Mouse (Mus musculus): ENCODE measurements around the gene Wdr90.
"Not testable (repeated sequence)": the region's sequence is repeated elsewhere in the genome, so short reads cannot be mapped to it uniquely, and the experiment has no call there.

The Wdr90 gene

DNA sequence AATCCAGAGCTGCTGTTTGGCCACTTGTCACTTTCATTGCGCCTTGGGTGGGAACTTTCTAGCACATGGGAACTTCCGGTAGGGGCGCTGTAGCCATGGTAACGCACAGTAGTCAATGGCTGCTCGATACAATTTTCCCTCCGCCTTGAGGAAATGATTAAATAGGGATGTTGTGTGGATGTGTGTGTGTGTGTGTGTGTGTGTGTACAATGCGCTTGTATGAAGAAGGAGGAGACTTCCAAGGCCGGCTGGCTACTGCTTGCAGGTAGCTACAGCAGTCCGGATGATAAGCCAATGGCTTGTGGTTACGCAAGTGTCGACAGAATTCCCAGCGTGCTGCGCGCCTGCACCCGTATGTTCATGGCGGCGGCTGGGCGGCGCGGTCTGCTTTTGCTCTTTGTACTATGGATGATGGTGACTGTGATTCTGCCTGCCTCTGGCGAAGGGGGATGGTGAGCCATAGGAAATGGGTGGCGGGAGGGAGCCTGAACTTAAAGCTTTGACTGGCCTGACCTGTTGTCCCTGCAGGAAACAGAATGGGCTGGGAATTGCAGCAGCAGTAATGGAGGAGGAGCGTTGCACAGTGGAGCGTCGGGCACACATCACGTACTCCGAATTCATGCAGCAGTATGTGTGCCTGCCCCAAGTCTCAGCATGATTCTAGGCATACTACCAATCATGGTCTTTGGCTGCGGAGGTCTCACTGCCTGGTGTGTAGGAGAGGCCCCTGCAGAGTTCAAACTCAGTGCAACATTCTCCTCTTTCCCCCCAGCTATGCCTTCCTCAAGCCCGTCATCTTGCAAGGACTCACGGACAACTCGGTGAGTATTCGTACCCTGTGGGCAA is 32.4 kb downstream of the Wdr90 start, which contains the start of gene Jmjd8:
Gene Jmjd8, plus strand, starts transcription at position 156 of the 846 bp plus-strand sequence.
- DNase-seq: peak; percentile 70 to 71

DNA sequence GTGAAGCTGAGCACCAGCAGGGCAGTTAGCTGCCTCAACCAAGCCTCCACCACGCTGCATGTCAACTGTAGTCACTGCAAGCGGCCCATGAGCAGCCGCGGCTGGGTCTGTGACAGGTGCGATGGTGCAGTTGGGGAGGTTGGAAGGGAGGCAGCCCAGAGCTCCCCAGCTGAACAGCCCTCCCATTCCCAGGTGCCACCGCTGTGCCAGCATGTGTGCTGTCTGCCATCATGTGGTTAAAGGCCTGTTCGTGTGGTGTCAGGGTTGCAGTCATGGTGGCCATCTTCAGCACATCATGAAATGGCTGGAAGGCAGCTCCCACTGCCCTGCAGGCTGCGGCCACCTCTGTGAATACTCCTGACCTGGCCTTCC is 33.1 kb downstream of the Wdr90 start:
- DNase-seq: no peak

DNA sequence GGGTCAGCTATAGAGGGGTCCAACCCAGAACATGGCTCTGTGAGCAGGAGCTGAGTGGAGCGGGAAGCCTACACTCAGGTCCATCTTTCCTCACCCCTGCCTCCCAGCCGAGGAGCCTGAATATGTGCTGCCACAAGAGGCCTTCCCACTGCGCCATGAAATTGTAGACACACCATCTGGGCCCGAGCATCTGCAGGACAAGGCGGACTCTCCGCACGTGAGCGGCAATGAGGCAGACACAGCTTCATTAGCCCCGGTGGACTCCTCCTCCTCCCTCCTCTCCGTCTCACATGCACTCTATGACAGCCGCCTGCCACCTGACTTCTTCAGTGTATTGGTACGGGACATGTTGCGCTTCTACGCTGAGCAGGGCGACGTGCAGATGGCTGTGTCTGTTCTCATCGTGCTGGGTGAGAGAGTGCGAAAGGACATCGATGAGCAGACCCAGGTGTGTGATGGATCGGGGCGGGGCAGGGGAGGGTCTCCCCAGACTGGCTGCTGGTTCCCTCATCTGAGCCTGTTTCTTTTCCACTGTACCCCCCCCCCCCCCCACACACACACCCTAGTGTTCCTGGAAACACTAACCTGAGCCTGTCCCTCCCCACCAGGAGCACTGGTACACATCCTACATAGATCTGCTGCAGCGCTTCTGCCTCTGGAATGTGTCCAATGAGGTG is 33.6 kb downstream of the Wdr90 start:
- no peak for DNase-seq

DNA sequence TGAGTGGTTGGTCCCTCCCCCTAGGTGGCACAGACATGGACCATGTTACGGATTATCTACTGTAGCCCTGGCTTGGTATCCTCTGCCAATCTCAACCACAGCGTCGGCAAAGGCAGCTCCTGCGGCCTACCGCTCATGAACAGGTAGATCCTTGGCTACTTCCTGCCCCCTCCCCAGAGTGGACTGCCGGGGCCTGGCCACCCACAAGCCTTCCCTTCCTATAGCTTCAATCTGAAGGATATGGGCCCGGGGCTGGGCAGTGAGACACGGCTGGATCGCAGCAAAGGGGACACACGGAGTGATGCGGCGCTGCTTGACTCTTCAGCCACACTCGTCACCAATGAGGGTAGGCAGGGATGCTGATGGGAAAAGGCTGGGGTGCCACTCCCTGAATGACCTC is 34.3 kb downstream of the Wdr90 start:
- DNase-seq: no peak

DNA sequence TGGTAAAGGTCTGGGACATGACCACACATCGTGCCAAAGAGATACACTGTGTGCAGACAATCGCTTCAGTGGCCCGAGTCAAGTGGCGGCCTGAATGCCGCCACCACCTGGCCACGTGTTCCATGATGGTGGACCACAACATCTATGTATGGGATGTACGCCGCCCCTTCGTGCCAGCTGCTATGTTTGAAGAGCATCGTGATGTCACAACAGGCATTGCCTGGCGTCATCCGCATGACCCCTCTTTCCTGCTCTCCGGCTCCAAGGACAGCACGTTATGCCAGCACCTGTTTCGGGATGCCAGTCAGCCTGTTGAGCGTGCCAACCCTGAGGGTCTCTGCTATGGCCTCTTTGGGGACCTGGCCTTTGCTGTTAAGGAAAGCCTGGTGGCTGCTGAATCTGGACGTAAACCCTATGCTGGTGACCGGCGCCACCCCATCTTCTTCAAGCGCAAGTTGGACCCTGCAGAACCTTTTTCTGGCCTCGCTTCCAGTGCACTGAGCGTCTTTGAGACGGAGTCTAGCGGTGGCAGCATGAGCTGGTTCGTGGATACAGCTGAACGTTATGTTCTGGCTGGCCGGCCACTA is 35.2 kb downstream of the Wdr90 start:
- no peak for DNase-seq

DNA sequence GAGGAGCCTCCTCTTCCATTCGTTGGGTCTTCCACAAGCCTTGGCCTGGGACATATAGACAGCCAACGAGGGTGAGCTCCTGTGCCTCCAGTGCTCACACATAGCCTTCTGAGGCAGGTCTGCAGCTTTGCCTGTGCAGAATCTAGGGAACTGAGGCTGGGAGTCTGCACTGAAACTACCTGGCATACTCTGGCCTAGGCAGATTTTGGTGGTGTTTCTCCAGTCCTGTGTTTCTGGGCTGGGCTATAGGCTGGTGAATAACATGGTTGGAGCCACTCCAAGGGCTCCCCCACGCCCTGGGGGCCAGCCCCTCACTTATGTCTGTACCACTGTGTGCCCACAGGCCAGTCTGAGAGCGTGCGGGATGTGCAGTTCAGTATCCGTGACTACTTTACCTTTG is 36.0 kb downstream of the Wdr90 start:
- DNase-seq: no peak

DNA sequence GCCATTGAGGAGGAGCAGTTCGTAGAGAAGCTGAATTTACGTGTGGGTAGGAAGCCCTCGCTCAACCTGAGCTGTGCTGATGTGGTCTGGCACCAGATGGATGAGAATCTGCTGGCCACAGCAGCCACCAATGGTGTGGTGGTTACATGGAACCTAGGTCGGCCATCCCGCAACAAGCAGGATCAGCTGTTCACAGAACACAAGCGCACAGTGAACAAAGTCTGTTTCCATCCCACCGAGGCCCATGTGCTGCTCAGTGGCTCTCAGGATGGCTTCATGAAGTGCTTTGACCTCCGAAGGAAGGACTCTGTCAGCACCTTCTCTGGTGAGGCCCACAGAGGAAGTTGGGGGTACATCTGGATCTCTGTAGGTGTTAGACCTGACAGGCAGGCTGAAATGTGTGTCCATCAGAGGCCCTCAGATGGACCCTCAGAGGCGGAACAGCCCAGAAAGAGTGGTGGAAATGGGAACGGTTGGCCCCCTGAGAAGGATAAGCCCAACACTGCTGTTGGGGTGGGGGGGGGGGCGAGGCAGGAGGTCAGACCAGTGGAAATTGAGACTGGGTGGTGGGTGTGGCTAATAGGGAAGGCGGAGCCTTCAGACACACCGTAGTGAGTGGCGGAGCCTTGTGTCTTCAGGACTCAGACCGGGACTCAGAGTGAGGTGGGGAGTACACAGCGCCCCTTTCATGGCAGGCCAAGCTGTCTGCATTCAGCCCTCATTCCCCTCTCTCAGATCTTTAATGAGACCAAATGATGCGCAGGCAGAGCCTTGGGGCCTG is 36.7 kb downstream of the Wdr90 start:
- DNase-seq: no peak

DNA sequence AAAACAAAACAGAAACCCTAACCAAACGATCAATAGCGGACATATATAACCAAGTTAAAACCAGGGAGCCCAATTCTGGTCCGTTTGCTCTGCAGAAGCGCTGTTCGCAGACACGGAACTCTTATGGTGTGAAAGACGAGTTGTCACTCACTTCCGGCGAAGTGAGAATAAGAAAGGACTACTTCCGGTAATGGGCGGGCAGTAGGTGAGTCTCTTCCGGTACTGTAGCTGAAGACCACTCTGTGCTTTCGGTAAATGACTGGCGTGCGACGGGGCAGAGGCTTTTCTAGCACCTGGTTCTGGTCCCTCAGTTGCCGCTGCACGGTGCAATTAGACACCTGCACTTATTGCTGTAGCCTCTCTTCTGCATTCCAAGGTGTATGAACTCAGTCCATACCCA is 37.8 kb downstream of the Wdr90 start, which contains the start of gene Wdr24:
Gene Wdr24, plus strand, starts transcription at position 176 of the 400 bp plus-strand sequence.
- peak; percentile 80 to 83 for DNase-seq

DNA sequence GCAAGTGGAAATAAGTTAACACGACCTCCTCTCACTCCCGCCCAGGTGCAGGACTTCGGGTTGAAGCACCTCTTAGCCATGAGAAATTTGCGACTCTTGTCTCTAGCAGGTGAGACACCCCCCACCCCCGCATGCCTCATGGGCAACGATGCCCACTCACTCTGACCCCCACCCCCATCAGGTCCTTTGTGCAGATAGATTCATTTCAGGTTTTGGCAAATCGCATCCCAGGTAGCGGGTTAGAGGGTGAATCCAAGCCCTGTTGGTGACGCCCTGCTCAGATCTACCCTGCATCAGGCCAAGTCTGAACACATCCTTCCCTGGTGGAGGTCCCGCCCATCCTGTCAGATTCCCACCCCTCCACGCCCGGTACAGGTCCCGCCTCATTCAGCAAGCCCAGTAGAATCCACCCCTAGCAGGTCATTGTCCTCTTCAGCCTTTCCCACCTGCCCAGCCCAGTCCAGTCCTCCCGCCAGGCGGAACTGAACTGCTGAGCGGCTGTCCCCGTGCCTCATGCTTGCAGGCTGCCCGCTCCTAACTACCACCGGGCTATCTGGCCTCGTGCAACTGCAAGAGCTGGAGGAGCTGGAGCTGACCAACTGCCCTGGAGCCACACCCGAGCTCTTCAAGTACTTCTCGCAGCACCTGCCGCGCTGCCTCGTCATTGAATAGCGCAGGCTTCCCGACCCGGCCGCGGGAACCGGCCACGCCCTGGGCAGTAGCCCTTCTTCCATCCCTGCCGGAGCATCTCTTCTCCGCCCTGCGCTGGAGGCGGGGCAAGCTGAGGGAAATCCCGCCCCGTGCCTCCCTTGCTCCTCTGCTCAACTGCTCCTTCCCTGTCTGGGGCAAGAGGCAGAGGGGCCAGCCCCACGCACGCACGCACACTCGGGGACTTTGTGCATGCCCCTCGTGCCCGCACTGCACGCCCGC is 42.2 kb downstream of the Wdr90 start:
- no peak for DNase-seq

DNA sequence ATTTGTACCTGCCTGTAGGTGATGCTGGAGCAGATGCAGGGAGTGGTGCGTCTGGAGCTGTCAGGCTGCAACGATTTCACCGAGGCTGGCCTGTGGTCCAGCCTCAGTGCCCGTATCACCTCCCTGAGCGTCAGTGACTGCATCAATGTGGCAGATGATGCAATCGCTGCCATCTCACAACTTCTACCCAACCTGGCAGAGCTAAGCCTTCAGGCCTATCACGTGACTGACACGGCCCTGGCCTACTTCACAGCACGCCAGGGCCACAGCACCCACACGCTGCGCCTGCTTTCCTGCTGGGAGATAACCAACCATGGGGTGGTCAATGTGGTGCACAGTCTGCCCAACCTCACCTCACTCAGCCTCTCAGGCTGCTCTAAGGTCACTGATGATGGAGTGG is 43.6 kb downstream of the Wdr90 start:
- no peak for DNase-seq

DNA sequence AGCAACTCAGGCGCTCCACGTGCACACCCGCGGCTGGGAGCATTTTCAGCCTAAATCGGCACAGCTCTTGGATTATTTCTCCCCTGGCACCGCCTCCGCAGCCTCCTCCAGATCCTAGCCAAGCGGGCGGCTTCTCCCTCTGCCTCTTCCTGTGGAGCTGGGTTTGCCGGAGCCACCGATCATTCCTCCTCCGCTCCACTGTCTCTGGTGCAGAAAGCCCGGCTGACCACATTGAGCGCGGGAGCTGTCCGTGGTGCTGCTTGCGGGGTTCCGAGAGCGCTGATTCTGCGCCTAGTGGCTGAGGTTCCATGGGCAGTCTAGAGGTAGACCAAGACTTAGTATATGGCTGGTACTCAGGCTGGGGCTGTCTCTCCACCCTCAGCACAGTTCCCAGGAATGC is 47.8 kb downstream of the Wdr90 start:
- peak; percentile 89 for DNase-seq

DNA sequence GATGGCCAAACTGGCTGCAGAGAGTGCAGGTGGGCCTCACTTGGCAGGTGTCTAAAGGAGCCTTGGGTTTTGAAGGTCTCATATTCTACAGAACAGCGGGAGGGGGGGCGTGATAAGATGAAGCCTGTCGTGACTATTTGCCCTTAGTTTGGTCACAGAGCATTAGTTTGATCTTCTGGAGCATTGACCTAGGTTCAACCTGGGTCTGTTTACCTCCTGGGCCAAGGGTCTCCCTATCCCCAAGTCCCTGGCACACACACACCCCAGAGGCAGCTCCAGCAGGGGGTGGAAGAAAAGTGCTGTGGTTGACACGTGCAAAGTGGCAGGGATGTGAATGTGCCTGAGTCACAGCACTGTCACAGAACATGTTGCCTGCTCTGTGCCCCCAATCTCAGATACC is 50.4 kb downstream of the Wdr90 start:
- DNase-seq: no peak

DNA sequence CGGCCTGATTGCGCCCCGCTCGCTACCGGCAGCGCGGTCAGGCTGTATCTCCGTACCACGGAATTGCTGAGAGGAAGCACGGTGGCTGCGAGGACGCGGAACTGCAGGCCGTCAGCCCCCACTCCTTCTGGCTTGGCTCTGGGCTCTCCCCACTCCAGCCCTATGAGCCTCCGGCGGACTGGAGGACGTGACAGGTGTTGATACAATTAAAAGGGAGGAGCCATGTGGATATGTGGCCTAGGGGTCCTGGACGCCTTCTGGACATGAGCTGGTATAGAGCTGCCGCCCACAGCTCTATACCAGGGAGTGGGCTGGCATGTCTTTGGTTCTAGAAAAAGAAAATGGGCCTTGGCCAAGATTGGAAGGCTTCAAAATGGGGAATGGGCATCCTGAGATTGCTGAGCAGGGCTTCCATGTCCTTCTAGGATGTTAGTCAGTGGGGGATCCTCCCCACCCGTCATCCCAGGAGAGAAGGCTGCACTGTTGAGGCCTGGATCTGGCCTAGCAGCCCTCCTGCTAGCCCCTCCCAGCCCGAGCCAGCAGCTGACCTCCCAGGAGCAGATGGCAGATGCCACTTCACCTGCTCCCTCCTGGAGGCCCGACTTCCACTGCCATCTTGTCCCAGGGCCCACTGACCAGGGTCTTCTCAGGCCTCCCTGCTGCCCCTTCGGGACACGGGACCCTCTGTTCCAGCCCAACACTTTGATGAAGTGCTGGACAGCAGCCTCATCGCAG is 51.5 kb downstream of the Wdr90 start:
- no peak for DNase-seq

DNA sequence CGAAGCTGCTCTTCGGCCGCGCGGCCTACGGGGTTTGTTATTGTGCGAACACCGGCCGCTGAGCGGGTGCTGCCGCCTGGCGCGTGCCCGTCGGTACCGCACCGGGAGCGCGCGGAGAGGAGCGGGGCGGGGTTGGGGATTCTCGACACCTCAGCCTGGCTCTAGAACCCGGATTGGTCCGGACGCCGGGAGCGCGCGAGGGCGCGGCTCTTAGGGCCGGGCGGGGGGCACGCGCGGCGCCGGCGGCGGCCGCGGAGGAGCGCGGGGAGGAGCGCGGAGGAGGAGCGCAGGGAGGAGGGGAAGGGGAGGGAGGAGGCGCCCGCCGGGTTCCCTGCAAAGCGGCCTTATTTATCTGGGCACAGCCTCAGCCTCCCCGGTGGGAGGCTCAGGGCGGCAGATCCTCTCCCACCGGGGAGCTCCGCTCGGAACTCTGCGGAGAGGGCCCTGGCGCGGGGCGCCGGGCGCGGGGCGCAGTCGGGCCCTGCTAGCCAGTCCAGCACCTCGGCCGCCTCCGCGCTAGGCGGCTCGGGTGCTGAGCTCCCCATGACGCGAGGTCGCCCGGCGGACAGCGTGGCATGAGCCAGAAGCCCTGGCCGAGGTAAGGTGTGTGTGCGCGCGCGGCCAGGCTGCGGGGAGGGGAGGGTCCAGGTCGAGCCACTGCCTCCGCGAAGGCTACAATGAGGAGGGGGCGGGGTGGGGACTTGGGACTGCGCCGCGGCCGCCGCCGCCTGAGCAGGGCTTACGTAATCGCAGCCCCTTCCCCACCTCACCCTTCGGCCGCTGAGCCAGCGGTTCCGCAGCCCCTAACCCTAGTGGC is 52.3 kb downstream of the Wdr90 start, which contains the start of gene Fbxl16:
Gene Fbxl16, plus strand, starts transcription at position 297 of the 817 bp plus-strand sequence.
- DNase-seq: peak; percentile 37 to 44

DNA sequence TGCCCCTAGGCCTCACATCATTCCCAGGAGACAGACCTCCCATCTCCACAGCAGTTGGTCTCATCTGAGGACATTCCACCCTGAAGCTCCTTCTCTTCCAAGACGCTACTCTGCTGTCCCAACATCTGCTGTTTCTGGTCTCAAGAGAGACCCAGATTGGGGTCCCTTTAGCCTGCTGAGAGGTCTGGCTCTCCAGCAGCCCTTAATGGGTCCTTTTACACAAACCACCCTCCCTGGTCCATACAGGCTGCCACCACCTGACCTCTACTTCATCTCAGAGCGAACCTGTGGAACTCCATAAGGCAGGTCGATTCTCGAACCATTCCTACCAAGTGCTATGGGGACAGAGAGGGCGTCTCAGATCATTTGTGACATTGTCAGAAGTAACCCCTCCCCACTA is 53.3 kb downstream of the Wdr90 start:
- DNase-seq: no peak

DNA sequence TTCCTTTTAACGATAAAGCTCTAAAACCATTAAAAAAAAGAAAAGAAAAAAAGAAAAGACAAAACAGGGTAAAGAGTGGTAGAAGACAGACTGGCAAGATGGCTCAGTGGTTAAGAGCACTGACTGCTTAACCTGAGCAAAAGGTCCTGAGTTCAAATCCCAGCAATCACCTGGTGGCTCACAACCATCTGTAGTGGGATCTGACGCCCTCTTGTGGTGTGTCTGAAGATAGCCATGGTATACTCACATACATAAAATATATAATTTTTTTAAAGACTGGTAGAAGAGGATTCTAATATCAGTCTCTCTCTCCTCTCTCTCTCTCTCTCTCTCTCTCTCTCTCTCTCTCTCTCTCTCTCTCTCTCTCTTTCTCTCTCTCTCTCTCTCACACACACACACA is 53.8 kb downstream of the Wdr90 start:
- DNase-seq: not testable (repeated sequence)

DNA sequence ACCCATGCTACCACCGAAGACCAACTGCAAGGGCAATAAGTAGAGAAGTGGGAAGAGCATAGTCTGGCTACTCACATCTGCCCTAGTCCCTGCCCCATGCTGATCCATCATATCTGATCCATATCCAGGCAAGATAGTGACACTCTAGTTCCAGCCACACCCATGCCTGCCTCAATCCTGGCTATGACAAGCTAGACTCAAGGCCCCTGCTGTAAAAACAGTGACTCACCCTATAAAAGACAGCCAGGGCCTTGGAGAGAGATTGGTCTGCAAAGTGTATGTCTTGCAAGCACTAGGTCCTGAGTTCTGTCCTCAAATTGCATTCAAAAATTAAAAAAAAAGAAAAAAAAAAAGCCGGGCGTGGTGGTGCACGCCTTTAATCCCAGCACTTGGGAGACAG is 54.8 kb downstream of the Wdr90 start:
- no peak for DNase-seq

DNA sequence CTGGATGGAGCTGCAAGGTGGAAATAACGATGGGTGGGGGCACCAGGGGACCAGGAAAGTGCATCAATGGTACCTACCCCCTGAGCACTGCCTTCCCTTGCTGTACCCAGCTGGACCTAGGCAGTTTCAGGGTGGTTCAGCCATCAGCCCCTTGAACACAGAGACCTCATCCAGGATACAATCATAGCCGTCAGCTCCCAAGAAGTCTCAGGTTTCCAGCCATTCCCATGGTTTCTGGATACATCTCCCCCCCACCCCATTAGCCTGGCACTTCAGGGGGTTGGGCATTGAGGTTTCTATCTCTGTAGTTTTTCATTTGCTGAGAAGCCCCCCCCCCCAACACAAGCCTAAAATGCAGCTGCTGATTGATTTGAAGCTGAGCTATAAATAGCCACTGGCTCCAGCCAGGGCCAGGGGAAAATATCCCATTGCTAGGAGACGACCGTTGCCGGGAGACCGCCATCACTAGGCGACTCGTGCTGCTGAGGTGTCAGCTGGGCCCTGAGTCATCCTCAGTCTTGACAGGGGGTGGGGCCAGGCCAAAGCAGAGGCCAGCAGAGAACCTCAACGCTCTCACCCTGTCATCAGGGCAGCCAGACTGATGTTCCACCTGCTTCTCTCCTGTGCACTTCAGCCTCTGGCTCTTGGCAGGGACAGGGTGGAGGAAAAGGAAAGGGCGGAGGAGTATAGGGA is 58.3 kb downstream of the Wdr90 start:
- no peak for DNase-seq

DNA sequence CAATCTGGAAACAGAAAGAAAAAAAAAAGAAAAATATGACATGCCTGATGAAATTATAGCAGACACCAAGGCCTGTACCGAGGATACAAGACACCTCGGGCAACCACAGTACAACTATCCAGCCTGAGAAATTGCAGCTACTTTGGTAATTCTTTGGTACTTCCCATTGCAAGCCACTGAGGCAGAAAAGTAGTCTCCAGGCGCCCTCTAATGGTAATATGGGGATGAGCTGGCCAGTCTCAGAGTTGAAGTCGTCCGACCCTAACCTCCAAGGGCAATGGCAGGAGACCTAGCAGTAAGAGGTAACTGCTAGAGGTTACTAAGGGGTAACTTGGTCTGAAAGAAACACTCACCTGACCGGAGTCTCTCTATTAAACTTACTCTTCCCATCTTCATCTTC is 60.3 kb downstream of the Wdr90 start:
- DNase-seq: peak; percentile 81 to 84

DNA sequence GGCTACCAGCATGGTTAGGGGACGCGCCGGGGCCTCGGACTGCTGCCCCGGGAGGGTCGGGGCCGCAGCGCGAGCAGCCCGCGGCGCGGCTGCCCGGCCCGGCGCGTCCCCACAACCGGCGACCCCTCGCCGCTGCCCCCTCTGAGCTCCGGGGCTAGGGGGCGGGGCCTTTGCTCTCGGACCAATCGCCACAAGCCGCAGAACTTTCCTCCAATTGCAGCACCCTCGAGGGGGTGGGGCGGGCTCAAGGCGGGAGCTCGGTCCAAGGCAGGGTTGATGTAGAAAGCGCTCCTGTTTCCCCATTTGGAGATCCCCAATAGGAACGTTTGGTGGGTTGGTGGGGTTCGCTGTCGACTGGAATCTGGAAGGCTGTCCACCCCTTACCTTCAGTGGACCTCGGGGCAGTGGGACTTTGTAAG is 64.3 kb downstream of the Wdr90 start, which contains the start of gene Metrn:
Gene Metrn, minus strand, starts transcription at position 186 of the 419 bp plus-strand sequence.
- peak; percentile 83 to 84 for DNase-seq

All from B cell, adult 2 months (primary cell).